Mouse (Mus musculus): ENCODE measurements at regions not wholly inside any gene's neighbourhood (a gene's known extent, or its start where the extent isn't known, plus 50 kb on each side); places are given as distances from the start of the nearest gene placed in this dataset.
A peak's percentile ranks its signal among the peaks of the same experiment; 100 is the strongest.

DNA sequence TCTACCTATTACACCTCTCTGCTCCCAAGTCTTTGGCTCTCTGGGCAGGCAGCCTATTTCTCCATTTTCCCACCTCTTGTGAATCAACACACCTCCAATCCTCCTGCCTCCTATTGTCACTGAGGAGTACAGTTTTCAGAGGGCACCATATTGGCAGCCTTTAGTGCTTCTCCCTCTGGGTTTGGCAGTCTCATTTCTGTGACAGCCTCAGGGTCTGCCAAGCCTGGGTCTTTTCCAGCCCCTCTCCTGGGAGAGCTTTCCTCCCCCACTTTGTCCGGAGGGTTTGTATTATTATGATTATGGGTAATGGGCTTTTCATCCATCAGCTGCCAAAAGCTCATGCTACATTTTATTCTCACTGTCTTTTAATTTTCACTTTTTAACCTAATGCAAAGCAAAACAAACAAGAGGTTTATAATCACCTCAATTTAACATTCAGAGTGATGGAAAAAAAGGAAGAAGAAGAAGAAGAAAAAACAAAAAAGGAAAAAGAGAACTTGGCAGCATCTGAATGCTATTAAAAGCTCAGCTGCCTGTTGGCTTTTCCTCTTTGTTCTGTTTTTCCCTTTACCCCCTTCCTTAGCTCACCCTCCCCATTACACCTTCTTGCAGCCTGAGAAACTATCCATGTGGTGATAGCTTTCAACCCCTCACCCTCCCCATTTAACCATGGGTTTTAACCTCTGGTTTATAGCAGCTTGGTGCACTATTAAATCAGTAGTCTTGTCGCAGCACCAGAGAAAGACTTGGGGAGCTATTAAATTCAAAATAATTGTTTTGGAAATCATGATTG lies 790.5 kb upstream of the Cdh8 start:
- ATAC-seq (replicated peaks; ENCODE audit: poor library complexity, severe bottlenecking) = no peak

DNA sequence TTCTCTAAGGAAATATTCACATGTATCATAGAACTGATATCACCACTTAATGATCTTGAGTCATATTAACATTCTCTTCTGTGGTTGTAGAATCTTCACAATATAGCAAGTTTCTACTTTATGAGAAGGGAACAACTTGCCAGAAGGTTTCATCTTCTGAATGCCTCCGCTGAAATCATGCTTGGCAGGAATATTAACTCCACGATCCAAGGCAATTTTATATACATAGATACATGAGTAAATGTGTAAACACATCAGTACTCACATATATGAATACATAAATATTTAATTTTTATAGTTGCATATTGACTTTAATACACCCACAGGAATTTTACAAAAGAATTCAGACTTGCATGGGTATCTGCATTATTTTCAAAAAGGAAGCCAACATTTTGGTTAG lies 777.0 kb upstream of the Cdh8 start:
- no peak for ATAC-seq (replicated peaks; ENCODE audit: poor library complexity, severe bottlenecking)

DNA sequence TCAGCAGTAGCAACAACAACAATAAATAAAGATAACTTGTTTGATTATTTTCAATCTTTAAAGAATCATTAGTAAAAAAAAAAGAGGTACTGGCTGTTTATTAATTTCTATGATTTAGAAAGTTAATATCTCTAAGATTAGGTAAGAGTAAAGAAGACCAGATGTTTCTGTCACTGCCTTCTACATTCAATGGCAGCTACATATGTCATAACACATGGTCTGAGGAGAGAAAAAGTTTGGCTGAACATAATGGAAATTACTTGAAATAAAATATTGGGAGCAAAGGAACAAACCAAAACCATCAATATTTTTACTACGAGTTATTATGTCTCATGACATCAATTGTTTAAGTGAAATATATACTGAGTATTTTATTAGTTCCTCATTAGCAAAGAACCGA lies 774.4 kb upstream of the Cdh8 start:
- ATAC-seq (replicated peaks; ENCODE audit: poor library complexity, severe bottlenecking) = no peak

DNA sequence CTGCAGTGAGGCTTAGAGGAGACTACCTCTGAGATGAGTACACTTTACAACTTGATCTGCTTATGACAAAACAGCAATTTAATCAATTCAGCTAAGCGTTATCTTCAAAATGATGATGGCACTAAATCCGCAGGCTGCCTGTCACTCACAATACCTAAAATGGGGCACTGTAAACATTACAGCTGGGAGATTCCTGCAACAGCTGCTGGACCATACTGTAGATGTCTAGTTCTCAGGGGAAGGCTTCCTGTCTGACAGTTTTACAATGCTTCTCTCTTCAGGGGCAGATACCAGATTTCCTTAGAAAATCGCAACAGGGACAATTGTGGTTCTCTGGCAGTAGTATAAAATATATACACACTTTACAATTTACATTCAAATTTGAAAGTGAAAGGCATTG lies 771.7 kb upstream of the Cdh8 start:
- ATAC-seq (replicated peaks; ENCODE audit: poor library complexity, severe bottlenecking) = no peak

DNA sequence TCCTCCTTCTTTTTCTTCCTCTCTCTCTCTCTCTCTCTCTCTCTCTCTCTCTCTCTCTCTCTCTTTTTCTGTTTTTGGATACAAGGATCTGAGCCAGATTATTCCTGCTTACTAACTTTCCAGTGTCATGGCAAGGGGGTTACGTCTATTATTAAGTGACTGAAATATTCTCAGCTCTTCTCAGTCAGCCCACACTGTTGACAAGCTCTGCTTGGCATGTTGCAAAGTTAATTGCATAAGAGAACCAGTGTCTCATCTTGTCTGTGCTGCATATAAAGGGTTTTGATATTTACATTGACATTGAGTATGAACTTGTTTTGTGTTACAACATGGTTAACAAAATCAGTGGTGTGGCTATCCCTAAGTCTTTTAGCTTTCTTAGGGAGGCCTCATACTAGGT lies 760.2 kb upstream of the Cdh8 start:
- ATAC-seq (replicated peaks; ENCODE audit: poor library complexity, severe bottlenecking) = no peak

DNA sequence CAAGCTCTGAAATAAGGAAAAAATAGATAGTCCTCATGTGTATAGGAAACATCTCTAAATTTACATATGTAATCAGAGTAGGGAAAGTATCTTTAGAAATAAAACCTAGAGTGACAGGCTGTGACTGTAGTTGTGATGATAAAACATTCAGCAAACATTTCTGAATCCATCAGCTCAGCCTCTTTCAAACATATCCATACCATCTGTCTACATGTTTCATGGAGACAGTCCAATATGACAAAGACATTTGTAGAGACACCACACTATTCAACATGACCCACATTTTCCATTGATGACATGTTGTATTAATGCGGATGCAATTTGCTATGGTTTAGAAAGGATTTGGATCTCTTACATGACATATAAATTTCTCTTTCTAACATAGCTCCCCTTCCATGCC lies 729.1 kb upstream of the Cdh8 start:
- ATAC-seq (replicated peaks; ENCODE audit: poor library complexity, severe bottlenecking) = no peak

DNA sequence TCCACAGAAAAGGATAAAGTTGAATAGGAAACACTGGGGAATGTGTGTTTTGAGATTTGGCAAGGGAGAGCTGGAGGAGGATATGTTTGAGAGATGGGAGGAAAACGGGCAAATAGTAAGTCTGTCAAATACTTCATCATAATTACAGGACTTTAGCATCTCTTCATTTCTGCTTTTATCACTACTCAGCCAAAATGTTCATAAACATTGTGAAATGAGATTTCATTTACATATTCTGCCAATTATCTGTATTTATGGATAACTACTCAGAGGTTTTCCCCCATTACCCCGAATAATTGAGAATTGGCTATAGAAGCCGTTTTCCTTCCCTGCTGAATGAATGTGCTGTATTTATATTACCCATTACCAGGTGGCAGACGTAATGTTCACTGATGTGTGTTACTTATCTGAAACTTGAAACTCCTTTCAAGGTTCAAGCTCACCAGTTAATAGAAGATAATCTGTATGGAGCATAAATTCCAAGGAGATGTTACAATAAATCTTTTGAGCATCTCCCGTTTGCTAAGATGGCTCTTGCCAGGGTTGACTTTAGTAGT lies 727.9 kb upstream of the Cdh8 start:
- no peak for ATAC-seq (replicated peaks; ENCODE audit: poor library complexity, severe bottlenecking)

DNA sequence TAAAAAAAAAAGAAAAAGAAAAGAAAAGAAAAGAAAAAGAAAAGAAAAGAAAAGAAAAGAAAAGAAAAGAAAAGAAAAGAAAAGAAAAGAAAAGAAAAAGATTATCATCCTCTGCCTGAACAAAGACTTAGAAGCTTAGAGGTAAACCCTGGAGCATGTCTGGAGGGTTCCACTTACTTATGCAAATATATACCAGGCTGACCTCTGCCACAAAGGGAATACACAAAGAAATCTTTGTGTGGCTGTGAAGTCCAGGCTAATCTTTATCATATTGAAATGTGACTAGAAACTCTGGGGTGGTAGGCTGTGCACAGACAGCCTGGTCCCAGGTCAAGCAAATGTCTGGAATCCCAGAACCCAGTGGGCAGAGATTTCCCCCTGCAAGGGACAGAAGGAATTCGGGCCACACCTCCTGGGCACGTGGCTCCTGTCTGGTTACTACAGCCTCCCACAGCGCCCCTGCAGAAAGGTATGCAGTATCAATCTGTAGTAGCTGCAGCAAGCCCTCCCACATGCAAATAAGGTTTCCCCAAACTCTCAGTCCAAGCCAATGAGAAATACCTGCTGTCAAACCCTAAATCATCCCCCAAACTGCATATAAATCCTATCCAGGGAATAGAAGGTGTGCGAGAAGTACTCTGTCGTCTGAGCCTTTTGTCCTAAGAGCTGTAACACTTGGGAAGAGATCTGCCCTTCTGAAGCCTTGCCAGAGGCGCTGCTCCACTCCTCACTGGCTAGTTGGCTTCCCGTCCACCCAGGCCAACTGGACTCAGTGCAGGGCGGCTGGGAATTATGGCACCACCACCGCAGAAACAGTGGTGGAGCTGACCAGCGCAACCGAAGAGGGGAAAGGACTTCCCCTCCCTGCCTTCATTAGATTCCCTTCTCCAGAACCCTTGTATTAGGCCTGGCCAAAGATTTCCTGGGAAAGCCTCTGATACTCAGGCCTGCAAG lies 688.4 kb upstream of the Cdh8 start:
- ATAC-seq (replicated peaks; ENCODE audit: poor library complexity, severe bottlenecking) = no peak

DNA sequence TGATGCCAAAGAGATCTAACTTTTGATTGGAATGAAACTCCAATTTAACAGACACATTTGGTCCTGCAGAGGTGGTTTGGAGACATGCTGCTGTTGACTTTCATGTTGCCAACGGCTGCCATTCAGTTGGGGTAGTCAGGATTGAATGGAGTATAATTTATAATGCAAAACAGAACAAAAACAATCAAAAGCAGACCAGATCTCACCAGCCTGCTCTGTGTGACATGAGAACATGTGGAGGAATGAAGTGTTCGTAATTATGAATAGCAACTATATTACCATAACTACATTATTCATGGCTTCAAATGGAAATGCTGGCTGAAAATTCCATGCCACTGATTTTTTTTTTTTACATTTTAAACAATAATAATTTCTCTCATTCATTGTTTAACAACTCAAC lies 685.7 kb upstream of the Cdh8 start:
- no peak for ATAC-seq (replicated peaks; ENCODE audit: poor library complexity, severe bottlenecking)

DNA sequence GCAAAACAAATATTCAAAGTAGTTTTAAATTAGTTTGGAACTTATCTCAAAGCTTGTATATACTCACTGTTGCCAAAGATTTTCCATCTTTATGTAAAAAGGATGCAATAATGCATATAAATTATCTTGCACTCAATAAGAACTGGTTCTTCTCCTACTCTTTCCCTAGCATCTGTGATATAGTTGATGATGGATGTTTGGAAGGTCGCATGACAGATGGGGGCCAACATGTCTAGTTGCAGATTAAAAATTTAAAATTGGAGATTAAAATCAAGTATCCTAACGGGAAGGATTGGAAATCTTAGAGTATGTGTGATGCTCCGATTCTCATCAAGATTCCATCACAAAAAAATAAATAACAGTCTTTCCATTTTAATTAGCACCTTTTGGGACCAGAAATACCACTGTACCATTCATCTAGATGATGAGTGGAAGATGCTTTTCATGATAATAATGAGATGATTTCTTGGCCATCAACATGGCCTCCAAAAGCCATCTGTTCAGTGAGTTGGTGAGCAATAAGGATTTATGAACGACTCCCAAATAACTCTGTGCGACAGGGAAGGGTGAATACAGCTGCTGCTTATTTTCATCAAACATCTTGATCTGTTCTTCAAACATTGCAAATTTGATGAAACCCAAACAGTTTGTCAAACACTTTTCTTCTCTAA lies 655.9 kb upstream of the Cdh8 start:
- no peak for ATAC-seq (replicated peaks; ENCODE audit: poor library complexity, severe bottlenecking)

DNA sequence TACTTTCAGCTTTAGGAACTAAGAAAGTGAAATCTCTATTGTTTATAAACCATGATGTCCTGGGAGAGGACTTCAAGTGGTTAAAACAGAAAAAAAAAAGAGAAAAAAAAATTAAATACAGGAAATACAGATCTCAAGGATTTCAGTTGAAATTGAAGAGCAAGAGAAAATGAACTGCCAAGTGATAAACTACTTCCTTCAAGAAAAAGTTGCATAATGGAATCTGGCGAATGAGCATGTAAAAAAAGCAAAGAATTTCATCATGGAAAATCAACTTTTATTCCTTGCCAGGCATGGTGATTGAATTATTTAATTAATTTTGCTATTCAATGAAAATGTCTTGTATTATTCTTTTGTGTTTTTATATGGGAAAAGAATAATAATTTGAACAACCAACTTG lies 653.5 kb upstream of the Cdh8 start:
- no peak for ATAC-seq (replicated peaks; ENCODE audit: poor library complexity, severe bottlenecking)

DNA sequence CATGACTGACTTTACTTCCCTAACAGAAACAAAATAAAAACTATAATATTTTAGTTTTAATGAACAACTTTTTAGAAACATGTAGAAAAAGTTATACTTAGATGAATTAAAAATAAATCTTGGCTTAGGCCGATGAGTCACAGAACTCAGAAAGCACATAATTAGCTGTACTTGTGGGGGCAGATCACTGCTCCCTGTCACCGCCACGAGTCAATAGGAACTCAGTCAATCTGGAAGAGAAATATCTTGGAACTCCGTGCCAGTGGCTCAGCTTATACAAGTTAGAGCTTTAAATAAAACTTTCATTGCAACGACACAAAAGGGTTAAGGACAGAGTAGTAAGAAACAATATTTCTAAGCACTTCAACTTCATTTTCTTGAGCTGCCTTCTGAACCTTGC lies 622.7 kb upstream of the Cdh8 start:
- no peak for ATAC-seq (replicated peaks; ENCODE audit: poor library complexity, severe bottlenecking)

DNA sequence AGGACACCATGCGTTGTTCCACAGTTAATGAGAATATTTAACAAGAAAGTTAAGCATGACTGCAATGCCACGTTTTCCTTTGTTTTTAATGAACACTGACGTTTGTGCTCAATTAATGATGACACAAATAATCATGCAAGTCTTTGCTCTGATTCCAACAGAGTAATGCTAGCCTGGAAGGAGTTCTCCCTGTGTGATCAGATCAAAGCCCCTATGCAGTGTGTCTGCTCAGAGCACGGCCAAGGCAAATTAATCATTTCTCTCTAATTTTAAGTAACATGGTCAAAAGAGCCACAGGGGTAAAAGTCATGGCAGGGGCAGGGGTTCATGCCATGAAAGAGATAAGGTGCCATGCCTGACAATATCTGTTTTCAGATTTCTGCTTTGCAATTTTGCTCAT lies 618.2 kb upstream of the Cdh8 start:
- no peak for ATAC-seq (replicated peaks; ENCODE audit: poor library complexity, severe bottlenecking)

DNA sequence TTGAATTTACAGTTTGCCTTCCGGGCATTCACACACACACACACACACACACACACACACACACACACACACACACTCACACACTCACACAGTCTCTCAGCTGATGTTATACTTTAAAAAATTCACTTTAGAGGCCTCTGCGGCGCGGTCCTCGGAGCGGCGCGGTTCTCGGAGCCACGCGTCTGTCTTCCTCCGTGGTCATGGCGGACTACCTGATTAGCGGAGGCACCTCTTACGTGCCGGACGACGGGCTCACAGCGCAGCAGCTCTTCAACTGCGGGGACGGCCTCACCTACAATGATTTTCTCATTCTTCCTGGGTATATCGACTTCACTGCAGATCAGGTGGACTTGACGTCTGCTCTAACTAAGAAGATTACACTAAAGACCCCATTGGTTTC lies 614.1 kb upstream of the Cdh8 start:
- peak; percentile 100 for ATAC-seq (replicated peaks; ENCODE audit: poor library complexity, severe bottlenecking)

DNA sequence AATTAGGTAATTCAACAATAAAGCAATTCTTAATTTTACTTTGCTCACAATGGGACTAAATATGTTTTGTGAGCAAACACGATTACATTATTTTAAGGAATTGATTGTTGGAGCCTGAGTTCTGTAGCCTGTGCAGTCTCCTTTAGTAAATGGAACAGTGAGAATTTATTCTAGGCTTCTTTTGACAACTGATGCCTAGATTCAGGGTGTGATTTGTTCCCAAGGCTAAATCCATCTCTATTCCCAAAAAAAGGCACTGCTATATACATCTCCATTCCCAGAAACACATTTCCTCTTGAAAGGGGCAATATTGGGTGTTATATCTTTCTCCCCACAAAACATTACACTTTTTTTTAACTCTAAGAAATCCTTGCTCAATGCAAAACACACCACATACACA lies 599.4 kb upstream of the Cdh8 start:
- no peak for ATAC-seq (replicated peaks; ENCODE audit: poor library complexity, severe bottlenecking)

DNA sequence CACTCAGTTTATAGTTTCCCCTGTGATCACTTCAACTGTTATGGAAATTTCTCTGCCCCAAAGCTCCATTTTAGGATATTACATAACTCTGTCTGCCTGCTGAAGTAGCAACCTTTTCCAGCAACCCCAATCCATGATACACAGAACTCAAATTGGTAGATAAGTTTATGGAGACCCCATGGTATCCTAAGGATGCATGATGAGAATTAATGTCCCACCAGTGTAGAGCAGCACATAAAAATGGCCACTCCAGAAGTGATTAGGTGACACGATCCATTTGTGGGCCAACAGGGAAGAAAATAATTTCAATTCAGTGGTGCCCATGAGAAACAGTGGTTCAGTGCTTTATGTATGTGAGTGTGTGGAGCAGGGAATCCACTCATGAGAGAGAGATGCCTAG lies 583.3 kb upstream of the Cdh8 start:
- no peak for ATAC-seq (replicated peaks; ENCODE audit: poor library complexity, severe bottlenecking)

DNA sequence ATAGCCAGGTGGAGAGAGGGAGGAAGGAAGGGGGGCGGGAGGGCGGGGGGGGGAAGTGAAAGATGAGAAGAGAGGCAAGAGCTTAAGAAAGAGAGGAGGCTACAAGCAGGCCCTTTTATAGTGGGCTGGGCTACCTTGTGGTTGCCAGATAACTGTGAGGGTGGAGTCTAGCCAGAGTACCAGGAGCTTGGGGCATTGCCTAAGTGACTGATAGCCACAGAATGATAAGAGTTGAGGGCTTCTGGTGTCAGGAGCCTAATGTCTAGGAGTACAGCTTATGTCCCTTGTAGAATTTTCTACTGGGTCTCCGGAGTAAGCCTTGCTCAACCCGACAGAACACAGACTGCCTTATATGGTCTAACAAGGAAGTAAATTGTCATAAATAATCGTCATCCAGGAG lies 567.4 kb upstream of the Cdh8 start:
- ATAC-seq (replicated peaks; ENCODE audit: poor library complexity, severe bottlenecking) = no peak

DNA sequence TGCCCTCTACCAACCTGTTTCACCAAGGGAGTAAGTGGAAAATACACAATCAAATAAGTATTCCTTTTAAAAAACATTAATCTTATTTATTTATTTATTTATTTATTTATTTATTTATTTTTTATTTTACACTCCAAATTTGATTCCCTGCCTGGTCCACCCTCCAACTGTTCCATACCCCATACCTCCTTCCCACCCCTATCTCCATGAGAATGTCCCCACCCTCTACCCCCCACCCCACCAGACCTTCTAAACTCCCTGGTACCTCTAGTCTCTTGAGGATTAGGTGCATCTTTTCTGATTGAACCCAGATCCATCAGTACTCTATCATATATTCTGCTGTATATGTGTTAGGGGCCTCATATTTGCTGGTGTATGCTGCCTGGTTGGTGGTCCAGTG lies 538.4 kb upstream of the Cdh8 start:
- no peak for ATAC-seq (replicated peaks; ENCODE audit: poor library complexity, severe bottlenecking)

DNA sequence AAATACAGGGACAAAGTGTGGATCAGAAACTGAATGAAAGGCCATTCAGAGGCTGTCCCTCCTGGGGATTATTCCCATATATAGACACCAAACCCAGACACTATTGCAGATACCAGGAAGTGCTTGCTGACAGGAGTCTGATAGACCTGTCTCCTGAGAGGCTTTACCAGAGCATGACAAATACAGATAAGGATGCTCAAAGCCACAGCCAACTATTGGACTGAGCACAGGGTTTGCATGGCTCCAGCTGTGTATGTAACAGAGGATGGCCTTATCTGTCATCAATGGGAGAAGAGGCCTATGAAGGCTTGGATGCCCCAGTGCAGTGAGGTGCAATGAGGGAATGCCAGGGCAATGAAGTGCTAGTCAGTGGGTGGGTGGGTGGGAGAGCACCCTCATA lies 537.6 kb upstream of the Cdh8 start:
- ATAC-seq (replicated peaks; ENCODE audit: poor library complexity, severe bottlenecking) = no peak

DNA sequence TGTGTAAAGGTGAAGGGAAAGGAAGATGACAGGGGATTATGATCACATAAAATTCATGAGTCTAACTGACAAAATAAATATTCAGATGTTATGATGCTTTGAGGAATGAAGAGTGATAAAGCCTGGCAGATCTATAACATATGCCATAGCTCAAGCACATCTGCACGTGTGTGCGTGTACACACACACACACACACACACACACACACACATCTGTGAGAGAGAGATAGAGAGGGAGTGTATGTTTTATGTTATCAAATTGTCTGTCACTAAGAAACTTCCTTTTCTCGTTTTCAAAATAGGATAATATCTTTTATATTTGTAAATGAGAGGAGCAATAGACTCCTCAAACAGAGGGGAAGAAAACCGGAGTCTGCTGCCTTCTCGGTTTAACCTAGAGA lies 516.9 kb upstream of the Cdh8 start:
- ATAC-seq (replicated peaks; ENCODE audit: poor library complexity, severe bottlenecking) = no peak
